Mouse (Mus musculus) T-helper 2 cell (primary cell): ENCODE data around the gene Efhc2.

ENCODE experiments used
- in situ Hi-C: fragments of 300-600 bp; cut with MboI, MseI; formaldehyde crosslinking; loops from one replicate; pipeline ENCODE4 v1.15.1; 2025; ENCODE audit warnings: high pct_unique_total_duplicates

Gene Efhc2

GRCm38 (mm10) chrX:17319126-17319583 lies at the start of gene Efhc2:
Gene Efhc2, minus strand, starts transcription at chrX:17319368.
- in situ Hi-C loops: no loop called here

- in situ Hi-C loops: no loop called here
These were observed 45.9 kb upstream of the Efhc2 start for GRCm38 (mm10) chrX:17365114-17365513.

DNA sequence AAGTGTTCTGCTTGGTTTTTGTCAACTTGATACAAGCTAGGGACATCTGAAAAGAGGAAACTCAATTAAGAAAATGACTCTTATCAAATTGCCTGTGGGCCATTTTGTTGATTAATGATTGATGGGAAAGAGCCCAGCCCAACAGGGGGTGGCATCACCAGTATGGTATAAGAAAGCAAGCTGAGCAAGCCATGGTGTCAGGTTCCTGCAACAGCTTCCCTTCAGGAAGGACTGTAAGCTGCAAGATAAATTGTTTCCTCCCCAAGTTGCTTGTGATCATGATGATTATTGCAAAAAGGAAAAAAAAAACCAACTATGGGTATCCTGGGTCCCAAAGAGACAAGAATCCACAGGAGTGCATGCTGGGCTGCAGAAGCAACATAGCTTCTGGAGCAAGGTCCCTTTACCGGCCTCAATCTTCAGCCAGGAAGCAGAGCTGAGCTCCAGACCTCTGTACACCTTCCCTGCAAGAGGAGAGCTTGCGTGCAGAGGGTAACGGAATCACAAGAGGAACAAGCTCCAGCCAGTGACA lies 18.8 kb downstream of the Efhc2 start:
- in situ Hi-C loops: no loop called here

- in situ Hi-C loops: no loop called here
These were observed 35.3 kb downstream of the Efhc2 start for GRCm38 (mm10) chrX:17283899-17284298.

- in situ Hi-C loops: no loop called here
These were observed 94.0 kb downstream of the Efhc2 start for GRCm38 (mm10) chrX:17225141-17225540.

DNA sequence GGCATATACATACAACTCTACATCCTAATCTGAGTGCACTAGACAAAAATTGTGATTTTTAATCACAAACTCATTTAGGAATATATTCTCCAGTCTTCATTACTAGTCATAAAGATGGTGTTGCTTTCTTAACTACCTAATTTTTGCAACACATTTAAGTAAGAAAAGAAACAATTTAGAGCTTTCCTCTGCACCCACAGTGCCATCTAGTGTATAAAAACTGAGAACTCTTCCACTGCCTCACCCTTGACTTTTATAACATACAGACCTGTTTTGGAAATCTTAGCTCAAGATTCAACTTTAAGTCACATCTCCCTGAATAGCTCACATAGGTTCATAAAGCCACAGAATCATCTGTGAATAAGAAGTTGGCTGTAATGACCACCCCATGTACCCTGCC lies 101.7 kb downstream of the Efhc2 start:
- in situ Hi-C loops: no loop called here

DNA sequence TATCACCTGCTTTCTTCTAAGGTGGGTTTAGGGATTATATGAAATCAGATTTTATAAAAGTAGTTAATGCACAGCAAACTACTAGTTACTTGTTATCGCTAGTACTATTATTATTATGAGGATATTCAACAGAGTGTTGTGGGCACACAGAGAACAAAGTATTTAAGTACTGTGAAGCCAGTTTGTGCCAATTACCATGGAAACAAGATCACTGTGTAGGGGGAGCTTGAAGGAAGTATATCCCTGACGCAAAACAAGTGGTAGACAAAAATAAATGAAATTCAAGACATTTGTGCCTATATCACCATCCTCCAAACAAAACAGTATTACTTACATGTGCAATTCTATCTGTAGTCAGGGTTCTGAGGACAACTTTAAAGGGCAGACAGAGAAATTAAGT lies 105.7 kb downstream of the Efhc2 start:
- in situ Hi-C loops: no loop called here

DNA sequence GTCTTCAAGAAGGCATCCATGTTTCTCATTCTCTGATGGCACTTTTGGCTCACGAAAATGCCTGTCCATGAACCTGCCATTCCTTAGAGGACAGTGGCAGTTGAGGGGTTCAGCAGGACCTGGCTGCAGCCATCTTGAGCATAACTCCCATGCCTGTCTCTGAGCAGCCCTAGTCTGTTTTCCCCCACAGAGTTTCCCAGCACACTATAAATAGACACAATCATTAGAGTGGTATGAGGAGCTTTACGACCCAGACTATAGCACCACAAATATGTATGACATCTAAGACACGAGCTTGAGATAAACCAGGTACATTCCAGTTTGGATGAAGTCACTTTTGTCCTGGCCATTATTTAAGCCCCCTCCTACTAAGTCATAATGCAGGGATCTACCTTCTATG lies 143.4 kb downstream of the Efhc2 start:
- in situ Hi-C loops: no loop called here

DNA sequence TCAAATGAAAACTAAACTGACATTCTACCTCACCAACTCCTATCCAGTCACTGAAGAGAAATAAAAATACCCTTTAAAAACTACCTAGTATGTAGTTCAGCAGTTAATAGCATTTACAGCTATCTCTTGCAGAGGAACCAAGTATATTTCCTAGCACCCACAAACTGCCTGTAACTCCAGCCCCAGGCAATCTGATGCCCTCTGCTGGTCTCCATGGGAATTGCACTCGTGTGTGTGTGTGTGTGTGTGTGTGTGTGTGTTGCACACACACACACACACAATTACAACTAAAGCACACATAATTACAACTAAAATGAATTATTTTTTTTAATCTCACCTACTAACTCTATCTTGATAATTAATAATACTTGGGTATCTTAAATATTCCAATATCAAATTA lies 153.5 kb downstream of the Efhc2 start:
- in situ Hi-C loops: loop anchor here (25.0 kb wide), 1 partner anchor 703 kb away; no protein-coding TSS in a partner anchor
